Mouse (Mus musculus): ENCODE data around the gene Ndc80. TPM values are rescaled to one million over a fixed set of nuclear protein-coding genes. Genes with fewer than 3 reads are reported as not detected.
"Not testable (repeated sequence)": the region's sequence is repeated elsewhere in the genome, so short reads cannot be mapped to it uniquely, and the experiment has no call there.

The Ndc80 gene
- polyA plus RNA-seq (2011; ENCODE audit: insufficient read length, low read depth, missing spikeins): 22.4 and 29.5 TPM in 2 replicates

DNA sequence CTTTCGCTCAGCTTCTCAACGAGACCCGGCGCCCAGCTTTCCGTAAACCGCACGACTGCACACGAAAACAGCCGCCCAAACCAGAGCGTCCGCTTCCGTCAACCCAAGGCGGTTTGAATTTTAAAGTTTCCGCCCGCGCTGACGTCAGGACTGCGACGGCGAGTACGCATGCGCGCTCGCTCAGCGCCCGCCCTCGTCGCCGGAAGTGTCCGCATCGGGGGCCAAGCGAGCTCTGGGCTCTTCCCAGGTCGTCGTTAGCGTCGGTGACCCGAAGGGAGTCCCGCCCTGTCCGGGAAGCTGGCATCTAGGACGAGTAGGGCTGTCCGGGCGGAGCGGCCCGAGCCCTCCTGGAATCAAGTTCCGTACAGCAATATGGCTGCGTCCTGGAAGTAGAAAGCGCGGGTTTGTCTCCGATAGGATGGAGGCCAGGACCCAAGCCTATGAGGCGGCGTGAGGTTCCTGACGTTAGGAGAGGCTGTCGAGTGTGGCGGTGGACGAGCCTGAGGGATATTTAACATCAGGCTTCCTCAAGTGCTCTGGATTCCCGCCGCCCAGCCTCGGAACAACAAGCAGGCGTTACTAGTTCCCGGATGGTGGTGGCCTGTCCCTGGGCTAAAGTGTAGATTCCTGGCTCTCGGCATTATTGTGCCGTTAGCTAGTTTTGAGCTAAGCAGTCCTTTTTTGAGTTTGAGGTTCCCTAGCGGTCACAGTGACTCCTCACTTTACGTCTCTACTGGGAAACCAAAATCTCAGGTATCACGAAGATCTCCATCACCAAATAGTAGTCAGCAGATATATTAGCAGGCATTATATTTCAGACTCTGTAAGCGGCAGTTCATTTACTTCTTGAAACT is at the start of gene Ndc80:
Gene Ndc80 (minus strand): TSS at position 147 of the 854 bp plus-strand sequence.
- TF ChIP-seq CTCF (IDR thresholded peaks at IDR 0.05; ENCODE audit: borderline replicate concordance, insufficient read depth, low read length): no peak
- peak; percentile 66 for TF ChIP-seq POLR2A (IDR thresholded peaks at IDR 0.05; ENCODE audit: low read depth, low read length)
- Histone ChIP-seq H3K4me3 (ENCODE audit: insufficient read depth, low read length) (peak within 1 kb of the TSS; percentile 84), H3K4me1 (ENCODE audit: control insufficient read depth, insufficient read depth, low read length) (no peaks in the 10 kb centered on the region), H3K27ac (ENCODE audit: insufficient read depth, low read length) (peak within 1 kb of the TSS; percentile 93)

DNA sequence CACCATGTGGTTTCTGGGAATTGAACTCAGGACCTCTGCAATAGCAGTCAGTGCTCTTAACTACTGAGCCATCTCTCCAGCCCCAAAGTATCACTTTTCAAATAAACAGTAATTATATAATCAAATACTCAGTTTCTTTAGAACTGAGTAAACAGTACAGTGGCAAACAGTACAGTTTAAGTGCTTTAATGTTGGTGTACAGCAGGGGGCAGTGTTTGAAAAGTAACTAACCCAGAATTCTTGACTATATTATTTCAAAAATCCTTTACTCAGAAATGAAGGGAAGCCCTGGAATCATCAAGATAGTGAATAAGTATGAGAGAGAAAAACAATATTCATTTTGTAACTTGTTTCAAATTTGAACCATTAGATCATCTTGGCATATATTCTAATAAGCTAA is 35.0 kb upstream of the Ndc80 start:
- Histone ChIP-seq H3K4me1 (ENCODE audit: control insufficient read depth, insufficient read depth, low read length) (no peaks in the 10 kb centered on the region), H3K4me3 (ENCODE audit: insufficient read depth, low read length) (no peak overlapping the region), H3K27ac (ENCODE audit: insufficient read depth, low read length) (no peak overlapping the region)
- TF ChIP-seq CTCF (IDR thresholded peaks at IDR 0.05; ENCODE audit: borderline replicate concordance, insufficient read depth, low read length) (no peak), POLR2A (IDR thresholded peaks at IDR 0.05; ENCODE audit: low read depth, low read length) (no peak)

DNA sequence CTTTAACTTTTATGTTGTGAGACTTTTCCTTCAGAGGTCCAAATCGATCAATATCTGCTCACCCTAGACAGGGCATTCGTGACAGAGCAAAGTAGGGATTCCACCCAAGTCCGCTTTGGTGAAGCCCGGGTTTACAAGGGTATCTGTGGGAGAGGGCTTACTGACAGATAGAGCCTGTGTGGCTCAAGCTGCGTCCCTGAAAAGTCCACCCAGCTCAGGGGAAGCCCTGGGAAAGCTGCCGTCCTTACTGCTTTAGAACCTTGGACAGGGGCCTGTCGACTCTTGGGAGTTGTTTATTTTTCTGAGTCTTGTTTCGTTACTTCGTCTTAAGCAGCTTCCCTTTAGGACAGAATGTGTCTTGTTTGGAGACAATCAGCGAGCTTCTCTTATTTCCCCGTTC is 26.2 kb upstream of the Ndc80 start:
- H3K27ac ChIP-seq (ENCODE audit: insufficient read depth, low read length): no peak overlapping the region
- TF ChIP-seq CTCF (IDR thresholded peaks at IDR 0.05; ENCODE audit: borderline replicate concordance, insufficient read depth, low read length): no peak
- no peak for TF ChIP-seq POLR2A (IDR thresholded peaks at IDR 0.05; ENCODE audit: low read depth, low read length)
- no peaks in the 10 kb centered on the region for H3K4me1 ChIP-seq (ENCODE audit: control insufficient read depth, insufficient read depth, low read length)
- H3K4me3 ChIP-seq (ENCODE audit: insufficient read depth, low read length): no peak overlapping the region

DNA sequence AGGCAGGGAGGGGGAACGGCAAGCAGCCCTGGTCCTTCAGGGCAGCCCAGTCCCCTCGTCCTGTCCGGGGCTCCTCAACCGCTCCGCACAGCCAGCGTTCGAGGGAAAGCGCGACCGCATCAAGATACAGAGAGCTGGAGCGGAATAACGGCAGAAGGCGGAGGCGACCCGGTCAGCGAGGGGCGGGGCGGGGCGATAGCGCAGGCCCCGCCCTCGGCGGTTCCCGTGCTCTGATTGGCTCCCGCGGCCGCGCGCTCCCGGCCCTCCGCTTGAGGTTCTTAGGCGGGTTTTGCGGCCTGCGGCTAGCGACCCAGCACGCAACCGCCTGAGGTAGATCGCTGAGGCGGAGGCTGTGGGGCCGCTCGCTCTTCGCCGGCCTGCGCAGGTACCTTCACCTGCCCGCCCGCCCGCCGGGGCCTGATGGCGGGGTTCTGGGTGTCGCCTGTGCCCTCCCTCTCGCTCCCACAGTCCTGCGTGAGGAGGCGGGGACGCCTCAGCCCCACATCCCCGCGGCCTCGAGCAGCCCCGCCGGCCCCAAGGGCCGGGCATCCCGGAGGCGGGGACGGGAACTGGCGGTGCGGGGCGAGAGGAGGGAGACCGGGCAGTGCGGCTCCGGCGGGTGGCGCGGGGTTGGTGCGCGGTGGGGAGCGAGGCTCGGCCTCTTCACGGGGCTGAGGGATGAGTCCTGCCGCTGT is 25.2 kb upstream of the Ndc80 start, which contains the start of gene Spdya:
Gene Spdya (plus strand): TSS at position 305 of the 695 bp plus-strand sequence.
- no peak for TF ChIP-seq CTCF (IDR thresholded peaks at IDR 0.05; ENCODE audit: borderline replicate concordance, insufficient read depth, low read length)
- 0 out of 2 replicates have a peak, but pooled peaks have one; percentile 32 for TF ChIP-seq POLR2A (IDR thresholded peaks at IDR 0.05; ENCODE audit: low read depth, low read length)
- Histone ChIP-seq H3K4me1 (ENCODE audit: control insufficient read depth, insufficient read depth, low read length) (no peaks in the 10 kb centered on the region), H3K27ac (ENCODE audit: insufficient read depth, low read length) (no peak within 1 kb of the TSS), H3K4me3 (ENCODE audit: insufficient read depth, low read length) (peak within 1 kb of the TSS; percentile 54)

DNA sequence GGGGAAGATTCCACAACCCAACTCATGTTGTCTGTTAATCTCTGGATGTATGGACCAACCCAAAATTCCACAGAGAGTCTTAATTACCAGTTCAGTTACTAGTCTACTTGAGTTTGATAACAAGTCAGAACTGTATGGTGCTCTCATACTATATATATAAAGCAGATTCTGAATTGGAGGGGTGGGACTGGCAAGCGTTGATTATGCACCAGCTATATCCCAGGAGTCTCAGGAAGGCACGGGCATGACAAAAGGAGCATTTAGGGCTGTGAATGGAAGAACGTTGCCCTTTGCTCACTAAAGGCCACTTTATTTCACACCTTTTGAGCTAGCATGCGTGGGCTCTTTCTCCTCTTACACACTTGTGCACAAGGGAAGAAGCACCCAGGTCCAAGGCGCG is 24.7 kb upstream of the Ndc80 start:
- no peak for TF ChIP-seq POLR2A (IDR thresholded peaks at IDR 0.05; ENCODE audit: low read depth, low read length)
- TF ChIP-seq CTCF (IDR thresholded peaks at IDR 0.05; ENCODE audit: borderline replicate concordance, insufficient read depth, low read length): no peak
- Histone ChIP-seq H3K27ac (ENCODE audit: insufficient read depth, low read length) (no peak overlapping the region), H3K4me1 (ENCODE audit: control insufficient read depth, insufficient read depth, low read length) (no peaks in the 10 kb centered on the region), H3K4me3 (ENCODE audit: insufficient read depth, low read length) (peak overlapping the region; percentile 23)

DNA sequence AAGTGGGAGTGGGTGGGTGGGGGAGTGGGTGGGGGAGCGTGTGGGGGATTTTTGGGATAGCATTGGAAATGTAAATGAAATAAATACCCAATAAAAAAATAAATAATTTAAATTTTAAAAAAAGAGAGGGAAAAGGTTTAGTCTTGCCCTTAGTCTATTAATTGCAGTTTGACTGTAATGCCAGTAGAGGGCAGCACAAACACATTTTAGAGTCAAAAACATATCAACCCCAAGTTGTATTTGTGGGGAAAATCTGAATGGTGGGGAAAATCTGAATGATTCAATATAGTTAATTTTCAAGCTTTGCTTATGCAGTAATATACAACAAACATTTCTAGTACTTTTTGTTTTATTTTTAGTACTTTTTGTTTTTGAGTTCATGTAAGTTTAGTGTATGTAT is 21.9 kb upstream of the Ndc80 start:
- TF ChIP-seq POLR2A (IDR thresholded peaks at IDR 0.05; ENCODE audit: low read depth, low read length) (no peak), CTCF (IDR thresholded peaks at IDR 0.05; ENCODE audit: borderline replicate concordance, insufficient read depth, low read length) (no peak)
- H3K4me3 ChIP-seq (ENCODE audit: insufficient read depth, low read length): no peak overlapping the region
- no peaks in the 10 kb centered on the region for H3K4me1 ChIP-seq (ENCODE audit: control insufficient read depth, insufficient read depth, low read length)
- H3K27ac ChIP-seq (ENCODE audit: insufficient read depth, low read length): no peak overlapping the region

DNA sequence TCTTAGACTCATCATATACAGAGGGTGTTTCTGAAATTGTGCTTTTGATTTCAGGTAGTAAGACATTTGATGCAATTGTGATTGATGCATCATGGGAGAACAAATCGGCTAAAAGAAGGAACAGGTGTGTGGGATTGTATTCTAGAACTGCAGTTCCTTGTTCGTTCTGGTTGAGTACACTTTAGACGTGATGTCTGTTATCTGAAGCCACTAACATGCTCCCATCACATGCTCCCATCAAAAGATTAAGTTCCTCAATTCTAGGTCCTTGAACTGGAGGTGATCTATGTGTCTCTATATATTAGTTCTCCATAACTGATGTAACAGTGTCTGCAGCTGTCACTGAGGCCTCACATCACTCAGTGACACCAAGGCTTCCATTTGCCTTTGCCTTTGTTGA is 10.5 kb upstream of the Ndc80 start:
- H3K4me3 ChIP-seq (ENCODE audit: insufficient read depth, low read length): no peak overlapping the region
- TF ChIP-seq CTCF (IDR thresholded peaks at IDR 0.05; ENCODE audit: borderline replicate concordance, insufficient read depth, low read length) (no peak), POLR2A (IDR thresholded peaks at IDR 0.05; ENCODE audit: low read depth, low read length) (no peak)
- H3K4me1 ChIP-seq (ENCODE audit: control insufficient read depth, insufficient read depth, low read length): no peaks in the 10 kb centered on the region
- no peak overlapping the region for H3K27ac ChIP-seq (ENCODE audit: insufficient read depth, low read length)

DNA sequence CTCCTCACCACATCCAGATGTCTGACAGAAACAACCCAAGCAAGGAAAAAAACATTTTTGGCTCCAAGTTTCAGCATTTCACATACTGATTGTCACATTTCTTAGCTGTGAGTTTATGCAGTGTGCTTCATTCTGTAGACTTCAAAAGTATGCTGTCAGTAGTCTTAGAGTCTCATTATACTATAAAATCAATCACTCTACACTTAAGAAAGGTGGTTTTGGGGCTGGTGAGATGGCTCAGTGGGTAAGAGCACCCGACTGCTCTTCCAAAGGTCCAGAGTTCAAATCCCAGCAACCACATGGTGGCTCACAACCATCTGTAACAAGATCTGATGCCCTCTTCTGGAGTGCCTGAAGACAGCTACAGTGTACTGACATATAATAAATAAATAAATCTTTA is 8.9 kb upstream of the Ndc80 start:
- not testable (repeated sequence) for H3K27ac ChIP-seq (ENCODE audit: insufficient read depth, low read length); H3K4me1 ChIP-seq (ENCODE audit: control insufficient read depth, insufficient read depth, low read length); H3K4me3 ChIP-seq (ENCODE audit: insufficient read depth, low read length)

DNA sequence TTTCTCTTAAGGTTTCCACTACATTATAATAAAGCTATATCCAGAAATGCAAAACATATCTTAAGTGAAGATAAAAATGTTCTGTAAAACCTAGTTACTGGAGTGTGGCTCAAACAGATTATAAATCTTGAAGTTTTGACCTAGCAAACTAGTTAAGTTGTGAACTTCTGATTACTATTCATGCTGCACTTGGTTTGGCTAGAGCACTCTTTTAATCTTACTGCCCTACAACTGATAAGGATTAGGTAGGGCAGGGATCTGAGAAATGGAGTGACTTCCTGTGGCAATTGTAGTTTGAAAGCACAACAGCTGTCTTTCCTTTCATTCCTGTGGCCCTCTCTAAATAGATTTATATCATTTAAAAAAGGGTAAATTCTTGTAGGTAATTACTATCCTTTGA is 1.4 kb upstream of the Ndc80 start:
- TF ChIP-seq POLR2A (IDR thresholded peaks at IDR 0.05; ENCODE audit: low read depth, low read length) (no peak), CTCF (IDR thresholded peaks at IDR 0.05; ENCODE audit: borderline replicate concordance, insufficient read depth, low read length) (no peak)
- Histone ChIP-seq H3K4me3 (ENCODE audit: insufficient read depth, low read length) (no peak overlapping the region), H3K4me1 (ENCODE audit: control insufficient read depth, insufficient read depth, low read length) (no peaks in the 10 kb centered on the region), H3K27ac (ENCODE audit: insufficient read depth, low read length) (no peak overlapping the region)

DNA sequence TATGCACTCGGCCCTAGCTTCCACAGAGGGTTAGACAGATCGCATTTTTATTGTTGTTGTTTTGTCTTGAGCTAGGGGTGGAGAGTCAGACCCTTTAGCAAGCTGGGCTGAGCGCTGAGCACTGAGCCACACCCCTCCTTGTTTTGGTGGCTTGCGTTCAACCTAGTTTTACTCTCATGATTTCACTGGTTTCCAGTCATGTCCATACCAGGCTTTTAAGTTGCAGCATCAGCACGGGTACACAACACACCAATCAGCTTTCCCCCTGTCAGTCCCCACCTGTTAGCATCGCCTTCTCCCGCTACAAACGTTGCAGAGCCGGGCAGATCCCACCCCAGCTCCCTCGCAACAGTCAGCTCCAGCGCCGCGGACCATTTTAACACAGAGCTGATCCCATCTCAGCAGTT is 352 bp downstream of the Ndc80 start:
- no peaks in the 10 kb centered on the region for H3K4me1 ChIP-seq (ENCODE audit: control insufficient read depth, insufficient read depth, low read length)
- peak overlapping the region; percentile 84 for H3K4me3 ChIP-seq (ENCODE audit: insufficient read depth, low read length)
- TF ChIP-seq POLR2A (IDR thresholded peaks at IDR 0.05; ENCODE audit: low read depth, low read length) (no peak), CTCF (IDR thresholded peaks at IDR 0.05; ENCODE audit: borderline replicate concordance, insufficient read depth, low read length) (no peak)
- 0 out of 2 replicates have a peak overlapping the region, but pooled peaks have one; percentile 21 for H3K27ac ChIP-seq (ENCODE audit: insufficient read depth, low read length)

Data from embryonic fibroblast, embryonic 13.5 days (primary cell).